Mouse (Mus musculus) 416B (cell line): ENCODE results near the gene Rnf123.
A peak's percentile ranks its signal among the peaks of the same experiment; 100 is the strongest.
"Not testable (repeated sequence)": the region's sequence is repeated elsewhere in the genome, so short reads cannot be mapped to it uniquely, and the experiment has no call there.

Experiments used
- DNase-seq: peaks from one replicate; pipeline ENCODE4 v3.0.0; 2011; ENCODE audit warnings: low read depth

Gene Rnf123

DNA sequence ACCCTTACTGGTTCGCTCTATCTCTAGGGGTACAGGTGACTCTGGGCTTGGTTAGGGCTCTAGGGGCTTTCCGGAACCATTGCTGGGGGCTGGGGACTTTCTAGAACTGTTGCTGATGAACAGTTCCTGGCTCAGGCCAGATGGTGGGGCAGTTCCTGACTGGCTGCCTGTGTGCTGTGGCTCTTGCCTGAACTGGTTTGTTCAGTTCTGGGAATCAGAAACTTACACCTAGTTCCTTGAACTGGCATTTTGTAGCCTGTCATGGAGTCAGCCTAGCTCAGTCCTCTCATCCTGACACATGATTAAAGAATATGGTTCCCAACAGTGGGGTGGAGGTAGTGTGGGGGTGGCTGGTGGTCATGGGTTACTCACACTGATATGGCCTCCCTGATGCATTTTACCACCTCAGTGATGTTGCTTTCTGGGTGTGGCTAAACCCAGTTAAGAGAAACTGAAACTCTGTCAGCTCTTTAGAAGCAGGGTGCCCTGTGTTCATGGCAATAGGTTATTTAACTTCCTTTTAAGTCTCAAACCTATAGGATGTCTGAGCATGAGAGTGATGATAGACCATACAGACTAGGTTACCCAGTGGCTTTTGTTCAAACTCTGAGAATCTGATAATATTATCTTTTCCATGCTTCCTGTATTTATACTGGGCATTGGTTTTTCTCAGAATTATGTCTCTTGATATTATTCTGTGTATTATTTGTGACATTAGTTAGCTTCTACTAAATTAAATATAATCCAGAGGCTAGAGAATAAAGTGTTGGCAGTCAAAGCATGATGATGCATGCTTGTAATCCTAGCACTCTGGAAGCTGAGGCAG, 47.6 kb downstream of the Rnf123 start:
- DNase-seq, result no peak

- no peak for DNase-seq
Measured at GRCm38 (mm10) chr9:108032126-108032525, 51.0 kb downstream of the Rnf123 start.

GRCm38 (mm10) chr9:108027867-108028266, 55.3 kb downstream of the Rnf123 start:
- DNase-seq, result no peak

DNA sequence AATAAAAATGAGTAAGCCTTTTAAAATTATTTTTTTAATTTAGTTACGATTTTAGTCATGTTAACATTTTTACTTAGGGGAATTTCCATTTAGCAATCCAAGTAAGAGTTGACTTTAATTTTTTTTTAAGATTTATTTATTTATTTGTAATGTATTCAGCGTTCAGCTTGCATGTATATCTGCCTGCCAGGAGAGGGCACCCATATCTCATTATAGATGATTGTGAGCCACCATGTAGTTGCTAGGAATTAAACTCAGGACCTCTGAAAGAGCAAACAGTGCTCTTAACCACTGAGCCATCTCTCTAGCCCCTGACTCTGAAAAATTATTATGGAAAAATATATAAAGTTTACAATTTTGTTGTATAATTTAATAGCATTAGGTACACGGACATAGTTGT, 56.6 kb downstream of the Rnf123 start:
- peak; percentile 42 for DNase-seq

DNA sequence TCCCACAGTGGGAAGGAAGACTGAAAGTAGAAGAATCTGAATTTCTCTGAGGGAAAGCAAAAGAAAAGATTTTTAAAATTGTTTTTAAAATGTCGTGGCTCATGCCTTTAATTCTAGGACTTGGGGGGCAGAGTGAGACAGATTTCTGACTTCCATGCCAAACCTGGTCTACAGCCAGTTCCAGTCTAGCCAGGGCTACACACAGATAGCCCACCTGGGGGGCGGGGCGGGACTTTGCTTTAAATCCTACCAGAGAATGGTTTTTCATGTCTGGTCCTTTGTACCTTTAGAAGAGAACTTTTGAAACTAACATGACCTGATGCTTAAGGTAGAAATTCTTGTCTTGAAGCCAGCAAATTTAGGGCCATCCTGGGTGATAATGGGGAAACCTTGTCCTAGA, 59.9 kb downstream of the Rnf123 start:
- DNase-seq, result no peak

DNA sequence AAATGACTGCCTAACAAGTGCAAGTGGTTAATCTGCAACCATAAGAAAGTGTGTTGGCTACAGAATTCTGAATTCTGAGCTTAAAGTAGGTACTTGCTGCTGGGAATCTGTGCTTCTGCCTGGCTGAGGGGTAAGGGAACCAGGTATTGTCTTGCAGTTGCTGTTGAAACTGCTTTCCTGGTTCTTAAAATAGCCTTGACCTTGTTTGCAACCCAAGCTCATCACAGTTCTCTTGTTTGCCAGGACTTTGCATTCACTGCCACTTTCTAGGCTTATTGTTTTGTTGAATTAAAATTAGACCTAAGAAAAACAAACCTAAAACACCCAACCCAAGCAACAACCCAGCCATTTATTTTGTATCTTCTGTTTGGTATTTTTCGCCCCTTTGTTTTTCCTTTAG, 62.4 kb downstream of the Rnf123 start:
- DNase-seq, result no peak

DNA sequence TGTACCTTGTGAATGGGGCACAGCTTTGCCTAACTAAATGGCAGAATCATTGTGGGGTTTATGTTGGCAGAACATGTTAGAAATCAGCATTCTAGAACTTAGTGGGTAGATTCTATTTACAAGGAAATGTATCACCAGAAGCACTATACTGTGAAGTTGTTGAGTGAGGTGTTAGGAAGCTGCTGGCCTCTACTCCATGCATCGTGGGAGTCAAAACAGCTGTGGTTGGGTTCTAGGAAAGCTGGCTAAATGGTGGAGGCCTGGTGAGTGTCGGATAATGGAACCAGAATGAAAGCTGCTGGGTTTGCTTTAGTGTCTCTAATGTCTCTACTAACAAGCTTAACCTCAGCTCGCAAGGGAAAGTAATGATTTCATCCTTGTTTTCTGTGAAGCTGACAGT, 66.0 kb downstream of the Rnf123 start:
- DNase-seq, result no peak

DNA sequence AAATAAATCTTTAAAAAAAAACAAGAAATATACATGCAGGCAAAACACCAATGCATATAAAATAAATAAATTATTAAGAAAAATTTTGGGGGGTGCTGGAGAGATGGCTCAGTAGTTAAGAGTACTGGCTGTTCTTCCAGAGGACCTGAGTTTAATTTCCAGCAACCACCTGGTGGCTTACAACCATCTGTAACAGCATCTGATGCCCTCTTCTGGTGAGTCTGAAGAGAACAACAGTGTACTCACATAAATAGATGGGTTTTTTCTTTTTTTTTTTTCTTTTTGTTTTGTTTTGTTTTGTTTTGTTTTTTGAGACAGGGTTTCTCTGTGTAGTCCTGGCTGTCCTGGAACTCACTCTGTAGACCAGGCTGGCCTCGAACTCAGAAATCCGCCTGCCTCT, 69.6 kb downstream of the Rnf123 start:
- not testable (repeated sequence) for DNase-seq

DNA sequence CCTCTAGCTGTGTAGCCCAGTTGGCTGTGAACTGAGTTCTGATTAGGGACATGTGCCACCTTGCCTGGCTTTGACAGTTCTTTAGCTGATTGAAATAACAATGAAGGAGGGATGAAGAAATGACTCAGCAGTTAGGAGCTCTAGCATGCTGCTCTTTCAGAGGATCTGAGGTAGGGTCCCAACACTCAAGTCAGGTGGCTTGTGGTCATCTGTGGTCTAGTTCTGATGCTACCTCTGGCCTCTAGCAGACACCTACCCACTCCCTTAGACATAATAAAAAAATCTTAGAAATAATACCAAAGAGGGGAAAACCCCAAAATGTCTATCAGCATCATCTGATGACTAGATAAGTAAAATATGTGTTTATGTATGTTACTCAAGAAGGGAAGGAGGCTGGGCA, 72.8 kb downstream of the Rnf123 start:
- peak; percentile 41 for DNase-seq

- DNase-seq, result no peak
Measured at GRCm38 (mm10) chr9:108008041-108008440, 75.1 kb downstream of the Rnf123 start.

DNA sequence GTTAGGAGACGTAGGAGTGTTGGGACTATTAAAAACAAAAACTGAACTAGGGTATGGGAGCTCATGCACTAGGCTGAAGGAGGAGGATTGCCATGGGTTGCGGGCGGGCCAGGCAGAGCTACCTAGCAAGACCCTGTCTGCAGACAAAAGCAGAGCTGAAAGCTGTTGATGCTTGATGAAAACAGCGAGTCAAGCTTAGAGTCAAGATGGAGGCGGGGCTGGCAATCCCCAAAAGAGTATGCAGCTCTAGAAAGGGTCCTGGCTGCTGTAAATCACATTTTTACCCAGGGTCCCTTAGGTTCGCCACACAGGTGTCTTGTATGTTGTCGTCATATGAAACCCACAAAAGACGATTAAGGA, 79.6 kb downstream of the Rnf123 start:
- peak; percentile 25 for DNase-seq

DNA sequence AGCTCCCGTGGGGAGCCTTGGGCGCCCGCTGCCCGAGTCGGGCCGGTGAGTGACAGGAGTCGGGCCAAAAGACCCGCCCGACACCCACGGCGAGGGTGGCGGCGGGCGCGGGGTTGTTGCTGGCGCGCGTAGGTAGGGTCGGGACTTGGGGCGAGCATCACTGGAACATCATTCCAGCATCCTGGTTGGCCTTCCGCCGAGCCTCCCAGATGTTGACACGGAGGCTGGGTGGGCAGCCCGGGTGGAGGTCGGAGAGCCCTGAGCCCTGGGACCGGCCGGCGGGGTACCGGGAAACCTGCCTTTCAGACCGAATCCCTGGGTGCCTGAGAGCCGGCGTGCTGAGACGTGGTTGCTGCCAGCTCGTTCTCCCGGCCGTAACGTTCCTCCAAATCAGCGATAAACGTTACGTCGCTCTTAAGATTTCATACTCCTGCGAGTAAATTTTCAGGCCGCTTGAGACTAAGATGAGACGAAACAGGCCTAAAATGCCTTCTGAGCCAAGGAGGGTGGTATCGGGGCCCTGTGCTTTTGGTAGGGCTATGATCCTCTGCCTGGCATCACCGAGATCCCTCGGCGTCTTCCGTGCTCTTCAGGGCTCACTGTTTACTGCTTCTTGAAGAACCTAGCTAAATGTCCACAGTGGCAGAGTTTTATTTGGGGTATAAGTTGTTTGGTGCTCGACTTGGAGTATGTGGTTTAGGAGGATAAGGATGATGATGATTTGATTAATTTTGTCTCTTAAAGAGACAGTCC, 80.2 kb downstream of the Rnf123 start:
- DNase-seq, result peak; percentile 33

DNA sequence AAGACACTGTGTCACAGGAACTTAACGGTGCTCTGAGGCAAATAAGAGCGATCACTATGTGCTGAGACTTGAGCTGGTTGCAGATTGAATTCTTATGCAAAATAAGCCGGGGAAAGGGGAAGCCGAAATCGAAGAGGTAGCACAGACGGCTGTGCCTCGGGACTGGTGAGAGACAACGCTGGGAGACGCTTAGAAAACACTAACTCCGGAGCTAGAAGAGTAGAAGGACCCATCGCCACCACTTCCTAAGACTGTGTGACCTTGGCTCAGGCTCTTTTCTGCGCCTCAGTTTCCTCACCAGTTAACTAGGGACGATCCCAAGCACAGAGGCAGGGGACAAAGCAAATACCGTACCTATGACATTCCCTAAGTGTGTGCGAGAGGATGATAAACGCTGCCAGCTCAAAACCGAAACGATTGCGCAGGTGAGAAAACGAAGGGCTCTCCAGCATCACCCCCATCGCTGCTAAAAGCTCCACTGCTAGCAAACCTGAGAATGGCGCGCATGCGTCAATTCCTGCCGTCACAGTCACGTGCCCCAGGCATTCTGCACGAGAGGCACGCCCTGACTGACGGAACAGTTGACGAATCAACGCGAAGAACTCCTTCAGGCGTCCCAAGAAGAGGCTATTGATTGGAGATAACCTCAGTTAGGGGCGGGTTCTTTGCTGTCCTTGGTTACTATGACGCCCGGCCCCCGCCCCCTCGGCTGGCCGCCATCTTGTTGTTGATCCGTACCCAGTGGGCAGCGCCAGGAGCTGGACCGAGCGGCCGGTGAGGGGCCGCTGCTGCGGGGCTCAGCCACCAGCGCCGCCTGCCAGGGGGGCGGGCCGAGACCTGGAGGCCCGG, 81.0 kb downstream of the Rnf123 start, which contains the start of gene Ip6k1:
Gene Ip6k1, plus strand, starts transcription at position 580 of the 849 bp plus-strand sequence.
- peak; percentile 100 for DNase-seq
